ENCODE assay signal across 23 mouse cellular contexts in the genomic region with DNA sequence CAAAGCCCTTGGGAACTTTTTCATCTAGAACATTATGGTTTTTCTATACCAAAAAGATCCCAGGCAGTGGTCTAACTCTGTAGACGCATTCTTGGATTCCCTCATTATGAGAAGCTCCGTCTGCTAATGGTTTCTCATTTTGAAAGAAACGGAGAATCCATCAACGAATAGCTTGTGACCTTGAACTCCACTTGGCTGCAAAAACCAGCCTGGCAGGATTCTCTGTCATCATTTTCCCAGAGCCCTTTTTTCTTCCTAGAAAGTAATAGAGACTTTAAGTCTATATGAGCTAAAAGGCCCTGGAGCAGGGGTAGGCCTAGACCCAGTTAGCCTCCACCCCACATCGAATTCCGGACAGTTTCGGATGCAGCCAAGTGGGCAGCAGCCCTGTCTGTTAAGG. TPM values are rescaled to one million over a fixed set of nuclear protein-coding genes. Genes with fewer than 3 reads are reported as not detected.
DNase-seq lines count a peak whose midpoint lies in the region; ATAC-seq and TF ChIP-seq lines count a peak whose summit lies in the region.
"Had no signal": no experiment of that assay in that cellular context is flagged by ENCODE, and none has a peak within 500 bp of the region (broad histone marks: within the 10 kb centered on the region; RNA-seq: fewer than 3 reads in every experiment).

No protein-coding gene starts in this region.

- DNase-seq in intestine, embryonic 14.5 days (ENCODE audit: low spot score): no peak
- no peak for DNase-seq in limb, embryonic 10.5 days (ENCODE audit: low spot score)
- DNase-seq in lung, postnatal 14 days: peak; percentile 10
- no peak for DNase-seq in lung, adult 2 months
- DNase-seq: adrenal gland, postnatal 14 days; embryo, embryonic 11 days; gastrocnemius, postnatal 14 days; heart, postnatal 14 days; kidney, adult 9 months; kidney, postnatal 36 days; layer of hippocampus, adult 9-11 months; right cerebral cortex, postnatal 4 days; thymus, postnatal 4 days had no signal

- no peak overlapping the region for H3K4me3 ChIP-seq in intestine, embryonic 14.5 days (ENCODE audit: low read depth, low read length)
- no peak overlapping the region for H3K4me3 ChIP-seq in intestine, postnatal 0 days (ENCODE audit: low read depth, low read length)
- no peak overlapping the region for H3K4me3 ChIP-seq in limb, embryonic 15.5 days
- H3K4me3 ChIP-seq in limb, embryonic 10.5 days: no peak overlapping the region
- H3K4me3 ChIP-seq in lung, adult 2 months (replicated peaks; ENCODE audit: extremely low read depth, low read depth, low read length): no peak overlapping the region
- H3K4me3 ChIP-seq: embryonic facial prominence, embryonic 12.5 days; hindbrain, embryonic 10.5 days; hindbrain, embryonic 15.5 days had no signal

- no peaks in the 10 kb centered on the region for H3K9me3 ChIP-seq in intestine, embryonic 14.5 days (ENCODE audit: control insufficient read depth, low read length)
- H3K9me3 ChIP-seq in intestine, postnatal 0 days (ENCODE audit: control insufficient read depth): no peaks in the 10 kb centered on the region
- no peaks in the 10 kb centered on the region for H3K9me3 ChIP-seq in limb, embryonic 15.5 days
- H3K9me3 ChIP-seq in limb, embryonic 10.5 days (replicated peaks): no peaks in the 10 kb centered on the region
- H3K9me3 ChIP-seq: embryonic facial prominence, embryonic 12.5 days; hindbrain, embryonic 10.5 days; hindbrain, embryonic 15.5 days had no signal

- TF ChIP-seq CTCF in intestine, postnatal 0 days (IDR thresholded peaks at IDR 0.05; ENCODE audit: low read depth): no peak
- no peak for TF ChIP-seq CTCF in lung, adult 2 months (IDR thresholded peaks at IDR 0.05; ENCODE audit: insufficient read depth, low read length)

- no peak overlapping the region for H3K9ac ChIP-seq in intestine, embryonic 14.5 days (ENCODE audit: low read length)
- H3K9ac ChIP-seq in intestine, postnatal 0 days (ENCODE audit: low read depth, low read length): no peak overlapping the region
- no peak overlapping the region for H3K9ac ChIP-seq in limb, embryonic 15.5 days
- H3K9ac ChIP-seq: embryonic facial prominence, embryonic 12.5 days; hindbrain, embryonic 15.5 days had no signal

- no peak overlapping the region for H3K4me2 ChIP-seq in intestine, embryonic 14.5 days (ENCODE audit: low read length)
- no peak overlapping the region for H3K4me2 ChIP-seq in intestine, postnatal 0 days (replicated peaks; ENCODE audit: low read depth)
- H3K4me2 ChIP-seq in limb, embryonic 15.5 days: no peak overlapping the region
- H3K4me2 ChIP-seq: embryonic facial prominence, embryonic 12.5 days; hindbrain, embryonic 15.5 days; midbrain, embryonic 11.5 days had no signal

- H3K4me1 ChIP-seq in intestine, embryonic 14.5 days (replicated peaks; ENCODE audit: control insufficient read depth, insufficient read depth, low read length): peaks cover 11% of the 10 kb centered on the region; the same call in 1 of the 2 replicates
- H3K4me1 ChIP-seq in intestine, postnatal 0 days (replicated peaks; ENCODE audit: control insufficient read depth, insufficient read depth, low read length): peaks cover 3% of the 10 kb centered on the region
- H3K4me1 ChIP-seq in limb, embryonic 15.5 days: peaks cover 20% of the 10 kb centered on the region
- peaks cover 17% of the 10 kb centered on the region for H3K4me1 ChIP-seq in limb, embryonic 10.5 days
- H3K4me1 ChIP-seq in lung, adult 2 months (ENCODE audit: control insufficient read depth, insufficient read depth, low read length): no peaks in the 10 kb centered on the region

- TF ChIP-seq POLR2A in lung, adult 2 months (IDR thresholded peaks at IDR 0.05; ENCODE audit: borderline replicate concordance, extremely low read depth, low read depth, low read length): no peak

- H3K27ac ChIP-seq in intestine, embryonic 14.5 days (ENCODE audit: low read depth): peak overlapping the region; percentile 44
- no peak overlapping the region for H3K27ac ChIP-seq in intestine, postnatal 0 days (ENCODE audit: low read depth, low read length)
- H3K27ac ChIP-seq in limb, embryonic 15.5 days: peak overlapping the region; percentile 33; the same call in 1 of the 2 replicates
- no peak overlapping the region for H3K27ac ChIP-seq in limb, embryonic 10.5 days
- H3K27ac ChIP-seq: embryonic facial prominence, embryonic 12.5 days; hindbrain, embryonic 10.5 days; hindbrain, embryonic 15.5 days had no signal

- 64% methylated on average over 7 of the region's 7 CpGs for WGBS in intestine, embryonic 14.5 days
- 62% methylated on average over 7 of the region's 7 CpGs for WGBS in intestine, postnatal 0 days
- WGBS in limb, embryonic 15.5 days: 68% methylated on average over 7 of the region's 7 CpGs
- 92% methylated on average over 7 of the region's 7 CpGs for WGBS in limb, embryonic 10.5 days
- 61% methylated on average over 7 of the region's 7 CpGs for WGBS in lung, adult 2 months

- no peak for ATAC-seq in intestine, embryonic 14.5 days (replicated peaks; ENCODE audit: low FRiP score, low TSS enrichment, low read depth)
- no peak for ATAC-seq in intestine, postnatal 0 days
- no peak for ATAC-seq in limb, embryonic 15.5 days (ENCODE audit: insufficient number of reproducible peaks, low FRiP score, low TSS enrichment, low read depth)
- ATAC-seq: CD4-positive, CD25-positive, alpha-beta regulatory T cell, adult 4 months; forebrain, embryonic 14.5 days; inflammation-experienced regulatory T-cells, adult 6 months; midbrain, embryonic 16.5 days had no signal

- H3K27me3 ChIP-seq in intestine, embryonic 14.5 days (replicated peaks; ENCODE audit: control insufficient read depth, insufficient read depth, low read length): peaks cover 10% of the 10 kb centered on the region; the same call in 1 of the 2 replicates
- peaks cover 7% of the 10 kb centered on the region; the same call in 1 of the 2 replicates for H3K27me3 ChIP-seq in intestine, postnatal 0 days (replicated peaks; ENCODE audit: control insufficient read depth, insufficient read depth, low read length)
- H3K27me3 ChIP-seq in limb, embryonic 15.5 days: peaks cover 28% of the 10 kb centered on the region
- peaks cover 32% of the 10 kb centered on the region for H3K27me3 ChIP-seq in limb, embryonic 10.5 days (ENCODE audit: low read depth, poor library complexity, severe bottlenecking)

- no peaks in the 10 kb centered on the region for H3K36me3 ChIP-seq in intestine, embryonic 14.5 days (ENCODE audit: control insufficient read depth, insufficient read depth, low read length)
- H3K36me3 ChIP-seq in intestine, postnatal 0 days (ENCODE audit: control insufficient read depth, insufficient read depth): peaks cover 4% of the 10 kb centered on the region; the same call in 1 of the 2 replicates
- no peaks in the 10 kb centered on the region for H3K36me3 ChIP-seq in limb, embryonic 15.5 days
- H3K36me3 ChIP-seq in limb, embryonic 10.5 days: no peaks in the 10 kb centered on the region
- H3K36me3 ChIP-seq: hindbrain, embryonic 15.5 days had no signal

RNA-seq across cellular contexts. Expression of a gene that starts 5.6 kb away (rescaled TPM):
- polyA plus RNA-seq in intestine, embryonic 14.5 days (2014; fragmentation: Nextera tagmentation; extraction: Ambion mirVana): 5.6 and 6.7 TPM in 2 replicates
- polyA plus RNA-seq in intestine, postnatal 0 days (2015; fragmentation: Nextera tagmentation; extraction: Ambion mirVana): 2.2 and 2.6 TPM in 2 replicates
- polyA plus RNA-seq in limb, embryonic 15.5 days (2015; fragmentation: Nextera tagmentation; extraction: Ambion mirVana): 3.9 and 4.1 TPM in 2 replicates
- 2.5 and 3.5 TPM in 2 replicates for polyA plus RNA-seq in limb, embryonic 10.5 days (2016; fragmentation: Nextera tagmentation; extraction: Ambion mirVana)
- 6.1 and 7.0 TPM in 2 replicates for polyA plus RNA-seq in lung, adult 2 months (2012; rRNA removed)
- polyA plus RNA-seq: CD4-positive, CD25-positive, alpha-beta regulatory T cell, adult 4 months; inflammation-experienced regulatory T-cells, adult 6 months had no signal

Comparison
In these comparisons a context has a peak if more than half of its experiments do, and no peak if none do; other contexts are left out.
1. H3K27ac ChIP-seq: peak in intestine, embryonic 14.5 days (single experiment) and limb, embryonic 15.5 days (single experiment); none in intestine, postnatal 0 days (single experiment) and limb, embryonic 10.5 days (single experiment).